Mouse (Mus musculus): ENCODE results near the gene Tbxa2r. TPM values are rescaled to one million over a fixed set of nuclear protein-coding genes. Genes with fewer than 3 reads are reported as not detected.

Gene Tbxa2r
- polyA plus RNA-seq, 1 experiment from 2014 or later: 3.6 TPM

DNA sequence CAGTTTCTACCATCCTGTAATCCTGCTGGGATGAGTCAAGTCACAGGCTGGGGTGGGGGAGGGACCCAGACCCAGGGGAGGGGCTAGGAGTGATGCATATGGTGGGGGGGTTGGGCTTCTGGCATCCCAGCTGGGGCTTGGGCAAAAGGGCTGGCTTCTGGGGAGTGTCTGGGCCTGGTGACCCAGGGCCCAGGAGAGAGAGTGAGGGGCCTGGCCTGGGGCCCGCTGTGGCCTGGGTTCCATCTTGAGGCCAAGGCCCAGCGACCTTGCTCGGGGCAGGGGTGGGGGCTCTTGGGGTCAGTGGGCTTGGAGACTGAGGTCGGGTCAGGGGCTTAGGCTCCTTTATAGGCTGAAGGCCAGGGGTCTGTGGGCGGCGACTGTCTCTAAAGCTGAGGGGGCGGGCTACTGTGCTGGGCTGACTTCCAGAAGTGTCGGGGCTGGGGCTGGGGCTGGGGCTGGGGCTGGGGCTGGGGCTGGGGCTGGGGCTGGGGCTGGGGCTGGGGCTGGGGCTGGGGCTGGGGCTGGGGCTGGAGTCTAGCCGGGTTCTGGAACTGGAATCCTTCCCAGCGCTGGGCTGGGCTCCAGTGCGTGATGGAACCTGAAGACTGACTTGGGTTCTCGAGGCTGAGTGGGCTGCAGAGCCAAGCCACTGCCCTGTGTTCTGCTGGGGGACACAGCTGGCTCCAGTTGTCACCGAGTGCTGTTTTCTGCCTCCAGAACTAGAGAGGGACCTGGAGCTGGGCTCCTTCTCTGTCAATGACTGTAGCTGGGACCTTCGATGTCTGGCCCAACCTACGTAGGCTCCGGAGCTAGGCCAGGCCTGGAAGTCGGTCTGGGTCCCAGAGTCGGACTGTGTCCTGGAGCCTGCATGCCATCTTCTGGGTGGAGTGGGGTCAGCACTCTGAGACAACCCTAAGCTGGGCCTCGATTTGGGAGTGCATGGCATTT lies 7.1 kb downstream of the Tbxa2r start:
- Histone ChIP-seq H3K4me3 (replicated peaks; ENCODE audit: low read length) (no peak overlapping the region), H3K4me1 (replicated peaks; ENCODE audit: control insufficient read depth, insufficient read depth, low read length) (peaks cover 2% of the 10 kb centered on the region; the same call in 1 of the 2 replicates), H3K27ac (ENCODE audit: low read length) (no peak overlapping the region), H3K9me3 (ENCODE audit: control insufficient read depth, low read length) (no peaks in the 10 kb centered on the region), H3K27me3 (replicated peaks; ENCODE audit: control insufficient read depth, insufficient read depth, low read length) (peaks cover 10% of the 10 kb centered on the region), H3K36me3 (ENCODE audit: control insufficient read depth, insufficient read depth) (no peaks in the 10 kb centered on the region), H3K9ac (replicated peaks; ENCODE audit: low read depth, low read length) (no peak overlapping the region), H3K4me2 (ENCODE audit: low read length) (no peak overlapping the region)
- ATAC-seq: no peak
- 41% methylated on average over 17 of the region's 19 CpGs for WGBS

DNA sequence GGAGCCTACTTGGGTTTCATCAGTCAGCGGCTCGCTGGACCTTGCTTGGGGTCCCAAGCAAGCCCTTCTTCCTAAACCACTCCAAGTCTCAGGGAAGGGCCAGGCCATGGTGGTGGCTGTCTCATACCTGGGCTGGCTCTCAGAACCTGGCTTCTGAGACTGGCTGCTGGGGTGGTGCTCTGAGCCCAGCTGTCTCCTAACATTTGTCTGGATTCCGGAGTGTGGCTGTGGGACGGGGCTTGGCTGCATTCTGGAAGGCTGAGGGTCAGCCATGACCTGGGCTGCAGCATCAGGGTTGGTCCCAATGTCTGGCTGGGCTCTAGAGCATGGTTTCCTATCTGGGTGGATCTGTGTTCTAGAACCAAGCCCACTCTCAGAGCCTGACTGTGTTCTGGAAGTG lies 8.0 kb downstream of the Tbxa2r start:
- ATAC-seq: no peak
- no peak overlapping the region for H3K4me2 ChIP-seq (ENCODE audit: low read length)
- no peaks in the 10 kb centered on the region for H3K36me3 ChIP-seq (ENCODE audit: control insufficient read depth, insufficient read depth)
- H3K9me3 ChIP-seq (ENCODE audit: control insufficient read depth, low read length): no peaks in the 10 kb centered on the region
- no peak overlapping the region for H3K4me3 ChIP-seq (replicated peaks; ENCODE audit: low read length)
- no peak overlapping the region for H3K9ac ChIP-seq (replicated peaks; ENCODE audit: low read depth, low read length)
- 96% methylated on average over 4 of the region's 4 CpGs for whole genome bisulfite sequencing
- H3K27me3 ChIP-seq (replicated peaks; ENCODE audit: control insufficient read depth, insufficient read depth, low read length): peaks cover 13% of the 10 kb centered on the region
- peaks cover 2% of the 10 kb centered on the region; the same call in 1 of the 2 replicates for H3K4me1 ChIP-seq (replicated peaks; ENCODE audit: control insufficient read depth, insufficient read depth, low read length)
- H3K27ac ChIP-seq (ENCODE audit: low read length): no peak overlapping the region

DNA sequence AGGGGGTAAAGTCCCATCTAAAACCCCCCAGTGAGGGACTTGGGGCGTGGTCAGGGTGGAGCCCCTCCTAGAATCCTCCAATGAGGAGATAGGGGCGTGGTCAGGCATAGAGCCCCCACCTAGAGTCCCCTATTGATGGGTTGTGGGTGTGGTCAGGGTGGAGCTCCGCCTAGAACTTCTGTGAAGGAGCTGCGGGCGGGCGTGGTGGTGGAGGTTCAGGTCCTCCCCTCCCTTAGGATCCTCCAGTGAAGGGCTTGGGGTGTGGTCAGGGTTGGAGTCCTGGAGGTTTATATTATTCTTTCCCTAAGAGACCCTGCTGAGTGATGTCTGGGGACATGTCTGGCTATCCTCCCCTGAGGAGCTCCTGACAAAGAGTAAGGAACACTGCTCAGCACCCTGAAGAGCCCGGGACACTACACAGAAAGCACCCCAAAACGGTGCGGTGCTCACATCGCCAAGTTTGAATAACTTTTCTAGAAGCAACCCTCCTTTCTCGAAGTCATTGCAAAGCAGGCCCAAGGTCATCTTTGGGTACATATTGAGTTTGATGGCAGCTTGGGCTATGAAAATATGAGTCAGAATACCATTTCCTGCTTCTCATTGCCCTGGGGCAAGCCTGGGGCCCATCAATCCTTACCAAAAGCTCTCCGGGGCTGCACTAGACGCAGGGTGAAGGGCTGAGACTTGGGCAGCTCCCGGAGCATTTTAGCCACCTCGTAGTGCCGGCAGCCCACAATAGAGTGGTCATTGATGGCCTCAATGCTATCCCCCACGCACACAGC lies 12.2 kb downstream of the Tbxa2r start:
- Histone ChIP-seq H3K36me3 (ENCODE audit: control insufficient read depth, insufficient read depth) (no peaks in the 10 kb centered on the region), H3K9ac (replicated peaks; ENCODE audit: low read depth, low read length) (no peak overlapping the region), H3K27me3 (replicated peaks; ENCODE audit: control insufficient read depth, insufficient read depth, low read length) (peaks cover 35% of the 10 kb centered on the region), H3K4me1 (replicated peaks; ENCODE audit: control insufficient read depth, insufficient read depth, low read length) (peaks cover 6% of the 10 kb centered on the region), H3K4me2 (ENCODE audit: low read length) (no peak overlapping the region), H3K27ac (ENCODE audit: low read length) (no peak overlapping the region), H3K4me3 (replicated peaks; ENCODE audit: low read length) (no peak overlapping the region), H3K9me3 (ENCODE audit: control insufficient read depth, low read length) (no peaks in the 10 kb centered on the region)
- 41% methylated on average over 17 of the region's 17 CpGs for WGBS
- no peak for ATAC-seq

DNA sequence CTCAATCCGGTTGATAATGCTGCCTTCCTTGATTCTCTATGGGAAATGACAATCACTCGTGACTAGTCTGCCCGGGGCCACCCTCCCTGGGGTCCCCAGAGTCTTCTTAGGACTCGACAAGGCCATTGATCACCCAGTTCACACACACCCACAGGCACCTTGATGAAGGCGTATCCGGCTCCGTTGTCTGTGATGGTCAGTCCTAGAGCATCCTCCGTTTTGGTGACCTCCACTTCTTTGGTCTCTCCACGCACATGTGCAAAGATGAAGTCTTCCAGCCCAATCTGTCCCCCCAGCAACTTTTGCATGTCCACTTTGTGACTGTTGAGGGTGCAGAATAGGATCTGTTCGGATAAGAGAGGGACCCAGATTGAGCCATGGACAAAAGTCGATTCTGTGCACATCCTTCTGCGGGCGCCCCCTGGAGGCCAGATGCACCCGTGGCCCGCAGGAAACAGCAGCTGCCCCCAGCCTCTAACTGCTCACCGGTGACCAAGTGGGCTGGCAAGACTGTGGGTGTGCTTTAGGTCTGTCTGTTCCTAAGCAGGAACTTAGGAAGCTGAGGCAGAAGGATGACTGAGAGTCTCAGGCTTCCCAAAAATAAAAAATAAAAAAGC lies 12.9 kb downstream of the Tbxa2r start:
- peaks cover 35% of the 10 kb centered on the region for H3K27me3 ChIP-seq (replicated peaks; ENCODE audit: control insufficient read depth, insufficient read depth, low read length)
- no peak overlapping the region for H3K27ac ChIP-seq (ENCODE audit: low read length)
- peaks cover 7% of the 10 kb centered on the region for H3K4me1 ChIP-seq (replicated peaks; ENCODE audit: control insufficient read depth, insufficient read depth, low read length)
- H3K9ac ChIP-seq (replicated peaks; ENCODE audit: low read depth, low read length): no peak overlapping the region
- H3K4me2 ChIP-seq (ENCODE audit: low read length): no peak overlapping the region
- no peaks in the 10 kb centered on the region for H3K36me3 ChIP-seq (ENCODE audit: control insufficient read depth, insufficient read depth)
- H3K4me3 ChIP-seq (replicated peaks; ENCODE audit: low read length): no peak overlapping the region
- ATAC-seq: no peak
- no peaks in the 10 kb centered on the region for H3K9me3 ChIP-seq (ENCODE audit: control insufficient read depth, low read length)
- WGBS: 32% methylated on average over 16 of the region's 16 CpGs

DNA sequence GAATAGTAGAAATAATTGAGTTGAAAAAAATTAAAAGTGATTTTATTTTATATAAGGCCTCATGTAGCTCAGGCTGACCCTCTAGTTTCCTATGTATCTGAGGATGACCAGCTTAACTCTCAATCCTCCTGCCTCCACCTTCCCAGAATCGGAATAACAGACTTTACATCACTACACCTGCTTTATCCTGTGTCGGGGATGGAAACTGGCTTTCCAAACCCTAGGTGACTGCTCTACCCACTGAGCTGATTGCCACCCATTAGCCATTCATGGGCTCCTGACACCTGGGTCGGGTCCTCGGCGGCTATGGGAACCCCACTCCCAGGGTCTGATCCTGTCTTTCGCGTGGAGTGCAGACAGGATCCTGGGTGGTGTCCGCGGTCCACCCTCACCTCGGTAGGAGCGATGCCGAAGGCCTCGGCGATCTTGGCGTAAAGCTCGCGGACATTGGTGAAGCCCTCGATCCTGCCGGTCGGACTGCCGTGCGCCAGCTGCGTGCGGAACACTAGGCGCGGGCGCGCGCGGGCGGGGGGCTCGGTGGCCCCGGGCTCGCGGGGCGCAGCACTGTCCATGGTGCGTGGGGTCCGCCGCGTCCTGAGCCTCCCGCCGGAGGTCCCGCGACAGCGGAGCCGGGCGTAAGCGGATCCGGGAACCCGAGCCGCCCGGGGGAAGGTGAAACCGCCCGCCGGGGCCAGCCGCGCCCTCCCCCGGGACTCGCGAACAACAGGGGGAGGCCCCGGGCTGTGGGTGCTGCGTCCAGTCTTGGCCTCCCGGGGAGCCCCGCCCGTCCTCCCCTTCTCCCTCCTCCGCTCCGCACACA lies 14.4 kb downstream of the Tbxa2r start, which contains the start of gene Gipc3:
TSS of gene Gipc3 (minus strand) at position 581 of the 820 bp plus-strand sequence.
- Histone ChIP-seq H3K4me1 (replicated peaks; ENCODE audit: control insufficient read depth, insufficient read depth, low read length) (peaks cover 15% of the 10 kb centered on the region), H3K4me2 (ENCODE audit: low read length) (peak within 1 kb of the TSS; percentile 57), H3K4me3 (replicated peaks; ENCODE audit: low read length) (peak within 1 kb of the TSS; percentile 41), H3K9ac (replicated peaks; ENCODE audit: low read depth, low read length) (peak within 1 kb of the TSS; percentile 45), H3K36me3 (ENCODE audit: control insufficient read depth, insufficient read depth) (no peaks in the 10 kb centered on the region), H3K27me3 (replicated peaks; ENCODE audit: control insufficient read depth, insufficient read depth, low read length) (peaks cover 38% of the 10 kb centered on the region), H3K27ac (ENCODE audit: low read length) (no peak within 1 kb of the TSS), H3K9me3 (ENCODE audit: control insufficient read depth, low read length) (no peaks in the 10 kb centered on the region)
- no peak for ATAC-seq
- 6% methylated on average over 58 of the region's 67 CpGs for WGBS

DNA sequence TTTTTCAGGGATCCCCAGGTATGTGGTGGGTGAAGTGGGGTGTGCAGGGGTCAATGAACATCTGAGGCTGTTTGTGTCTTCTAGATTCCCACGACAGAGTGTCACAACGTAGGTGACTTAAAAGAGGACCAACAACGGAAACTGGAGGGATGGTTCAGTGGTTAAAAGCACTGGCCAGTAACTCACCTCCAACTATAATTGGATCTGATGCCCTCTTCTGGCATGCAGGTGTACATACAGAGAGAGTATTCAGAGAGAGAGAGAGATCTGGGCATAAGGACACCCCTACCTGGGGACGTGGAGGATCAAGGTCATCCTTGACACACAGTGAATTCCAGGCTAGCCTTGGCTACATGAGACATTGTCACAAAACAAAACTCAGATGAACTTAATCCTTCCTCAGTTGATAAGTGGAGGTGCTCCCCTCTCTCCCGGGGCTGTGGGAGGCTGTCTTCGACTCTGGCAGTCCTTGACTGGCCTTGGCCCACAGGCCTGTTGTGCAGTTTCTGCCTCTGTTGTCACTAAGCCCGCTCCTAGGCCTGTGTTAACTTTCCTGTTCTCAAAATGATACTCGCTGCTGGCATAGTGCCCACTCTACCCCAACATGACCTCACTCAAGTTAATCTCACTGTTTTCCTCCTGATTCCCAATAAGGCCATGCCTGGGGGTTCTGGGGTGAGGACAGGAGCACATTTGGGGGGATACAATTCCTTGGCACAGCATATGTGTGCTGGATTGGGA lies 16.1 kb downstream of the Tbxa2r start:
- WGBS: 52% methylated on average over 8 of the region's 8 CpGs
- Histone ChIP-seq H3K27me3 (replicated peaks; ENCODE audit: control insufficient read depth, insufficient read depth, low read length) (peaks cover 38% of the 10 kb centered on the region), H3K36me3 (ENCODE audit: control insufficient read depth, insufficient read depth) (no peaks in the 10 kb centered on the region), H3K9ac (replicated peaks; ENCODE audit: low read depth, low read length) (no peak overlapping the region), H3K9me3 (ENCODE audit: control insufficient read depth, low read length) (no peaks in the 10 kb centered on the region), H3K4me1 (replicated peaks; ENCODE audit: control insufficient read depth, insufficient read depth, low read length) (peaks cover 19% of the 10 kb centered on the region), H3K4me2 (ENCODE audit: low read length) (no peak overlapping the region), H3K27ac (ENCODE audit: low read length) (no peak overlapping the region), H3K4me3 (replicated peaks; ENCODE audit: low read length) (no peak overlapping the region)
- ATAC-seq: no peak

DNA sequence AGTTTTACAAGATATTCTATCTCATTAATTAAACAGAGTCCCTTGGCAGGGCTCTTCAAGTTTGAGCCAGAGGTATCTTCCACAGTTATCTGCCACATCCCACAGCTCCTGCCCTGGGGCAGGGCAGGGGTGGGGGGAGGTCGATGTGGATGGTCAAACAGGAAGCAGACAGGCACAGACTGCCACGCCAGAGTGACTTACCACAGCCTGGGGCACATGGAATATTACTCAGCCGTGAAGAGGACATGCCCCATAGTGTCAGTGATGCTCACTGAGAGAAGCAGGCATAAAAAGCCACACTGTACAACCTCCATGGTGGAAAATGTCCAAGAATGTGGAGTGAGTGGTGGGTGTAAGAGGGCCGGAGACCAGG lies 16.6 kb downstream of the Tbxa2r start:
- H3K4me3 ChIP-seq (replicated peaks; ENCODE audit: low read length): no peak overlapping the region
- H3K4me2 ChIP-seq (ENCODE audit: low read length): no peak overlapping the region
- H3K27me3 ChIP-seq (replicated peaks; ENCODE audit: control insufficient read depth, insufficient read depth, low read length): peaks cover 38% of the 10 kb centered on the region
- no peak for ATAC-seq
- 86% methylated on average over 4 of the region's 4 CpGs for WGBS
- H3K9me3 ChIP-seq (ENCODE audit: control insufficient read depth, low read length): no peaks in the 10 kb centered on the region
- H3K36me3 ChIP-seq (ENCODE audit: control insufficient read depth, insufficient read depth): no peaks in the 10 kb centered on the region
- H3K27ac ChIP-seq (ENCODE audit: low read length): no peak overlapping the region
- H3K4me1 ChIP-seq (replicated peaks; ENCODE audit: control insufficient read depth, insufficient read depth, low read length): peaks cover 24% of the 10 kb centered on the region
- no peak overlapping the region for H3K9ac ChIP-seq (replicated peaks; ENCODE audit: low read depth, low read length)

DNA sequence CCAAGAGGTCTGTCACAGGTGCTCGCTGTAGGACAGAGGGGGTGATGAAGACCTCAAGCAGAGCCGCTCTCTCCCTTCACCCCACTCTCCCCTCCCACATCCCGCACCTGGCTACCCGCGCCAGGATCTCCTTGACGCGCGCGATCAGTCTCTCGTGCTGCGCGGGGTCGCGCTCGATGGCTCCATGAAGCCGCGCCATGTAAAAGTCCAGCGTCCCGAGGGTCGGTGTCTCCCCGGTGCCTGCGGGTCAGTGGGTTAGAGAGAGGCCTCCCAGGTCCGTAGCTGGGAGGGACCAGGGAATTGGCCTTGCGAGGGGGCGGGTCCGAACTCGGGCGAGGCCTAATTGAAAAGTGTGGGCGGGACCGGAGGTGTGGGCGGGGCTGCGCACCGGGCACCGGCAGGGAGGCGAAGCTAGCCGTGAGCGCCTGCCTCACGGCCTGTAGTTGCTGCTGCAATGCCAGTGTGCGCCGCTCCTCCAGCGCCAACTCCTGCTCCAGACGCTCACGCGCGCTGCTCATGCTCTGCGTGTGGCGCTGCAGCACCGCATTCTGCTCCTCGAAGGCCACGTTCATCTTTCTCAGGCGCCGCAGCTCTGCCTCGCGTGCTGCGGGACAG lies 18.0 kb downstream of the Tbxa2r start:
- Histone ChIP-seq H3K4me2 (ENCODE audit: low read length) (peak overlapping the region; percentile 59), H3K27me3 (replicated peaks; ENCODE audit: control insufficient read depth, insufficient read depth, low read length) (peaks cover 34% of the 10 kb centered on the region), H3K9ac (replicated peaks; ENCODE audit: low read depth, low read length) (peak overlapping the region; percentile 45), H3K9me3 (ENCODE audit: control insufficient read depth, low read length) (no peaks in the 10 kb centered on the region), H3K36me3 (ENCODE audit: control insufficient read depth, insufficient read depth) (no peaks in the 10 kb centered on the region), H3K4me3 (replicated peaks; ENCODE audit: low read length) (peak overlapping the region; percentile 37), H3K4me1 (replicated peaks; ENCODE audit: control insufficient read depth, insufficient read depth, low read length) (peaks cover 28% of the 10 kb centered on the region), H3K27ac (ENCODE audit: low read length) (no peak overlapping the region)
- ATAC-seq: no peak
- 9% methylated on average over 53 of the region's 55 CpGs for WGBS

Measured in forebrain, embryonic 16.5 days (tissue).